Mouse (Mus musculus) forebrain, postnatal 0 days (tissue): ENCODE results near the gene Eif4b. TPM values are rescaled to one million over a fixed set of nuclear protein-coding genes. Genes with fewer than 3 reads are reported as not detected.

Experiments
- ATAC-seq: fragments of 200-750 bp; cut with Nextera tagmentation; 2 replicates; pipeline ENCODE4 v1.8.0; 2017; ENCODE audit warnings: mild to moderate bottlenecking, moderate library complexity
- DNase-seq: peaks from one replicate; pipeline ENCODE4 v3.0.0-alpha.2; 2015
- H3K27ac ChIP-seq: fragments of 300-500 bp; sonication (generic); 2 replicates; pipeline ENCODE4 v1.5.1; 2014; ENCODE audit warnings: low read depth, mild to moderate bottlenecking, antibody characterized with exemption, low read length, moderate library complexity, mixed read lengths
- H3K27me3 ChIP-seq: fragments of 300-500 bp; sonication (generic); 2 replicates; pipeline ENCODE4 v1.6.1; 2014; ENCODE audit warnings: mild to moderate bottlenecking, low read length, mixed read lengths; ENCODE audit not compliant: insufficient read depth
- H3K36me3 ChIP-seq: fragments of 300-500 bp; sonication (generic); 2 replicates; pipeline ENCODE4 v1.6.1; 2014; ENCODE audit warnings: mild to moderate bottlenecking, moderate library complexity; ENCODE audit not compliant: insufficient read depth
- H3K4me1 ChIP-seq: fragments of 300-500 bp; sonication (generic); 2 replicates; pipeline ENCODE4 v1.6.1; 2014; ENCODE audit warnings: antibody characterized with exemption; ENCODE audit not compliant: insufficient read depth
- H3K4me2 ChIP-seq: fragments of 300-500 bp; sonication (generic); 2 replicates; pipeline ENCODE4 v1.6.1; 2014; ENCODE audit warnings: low read depth, mild to moderate bottlenecking, moderate library complexity
- H3K4me3 ChIP-seq: fragments of 300-500 bp; sonication (generic); 2 replicates; pipeline ENCODE4 v1.5.1; 2014; ENCODE audit warnings: low read depth, low read length, mixed read lengths
- H3K9ac ChIP-seq: fragments of 300-500 bp; sonication (generic); 2 replicates; pipeline ENCODE4 v1.6.1; 2014; ENCODE audit warnings: mild to moderate bottlenecking
- H3K9me3 ChIP-seq: fragments of 300-500 bp; sonication (generic); 2 replicates; pipeline ENCODE4 v1.6.1; 2016; ENCODE audit warnings: low read length
- CTCF ChIP-seq: sonication (generic); IDR thresholded peaks from 2 replicates; pipeline ENCODE4 v1.5.1; 2016; ENCODE audit warnings: antibody characterized with exemption, control low read depth, low read depth
- WGBS: fragments of 180-500 bp; shearing (Covaris S2); extraction: QIAGEN DNeasy Blood & Tissue Kit; methylation state at CpG from one replicate; pipeline ENCODE4 v1.1.7; 2014; 5-methylcytosine and 5-hydroxymethylcytosine counted together
- polyA plus RNA-seq: library from polyadenylated mRNA; unstranded; fragments of >200 nt; fragmentation: Nextera tagmentation; extraction: Ambion mirVana; gene quantifications from 2 replicates; pipeline ENCODE4 v1.2.1, GENCODE M21; 2015
- total RNA-seq: library from RNA; depleted of rRNA; stranded (reverse); fragments of >200 nt; gene quantifications from 2 replicates; pipeline ENCODE4 v1.2.3, GENCODE M21; 2014

Gene Eif4b
- total and polyA plus RNA-seq, 2 experiments from 2014 or later: 72.8 to 194 TPM

- H3K9me3 ChIP-seq: no peaks in the 10 kb centered on the region
- no peak overlapping the region for H3K9ac ChIP-seq
- ATAC-seq (peak; percentile 28; the same call in 1 of the 2 replicates), DNase-seq (peak; percentile 83)
- peak; percentile 86 for TF ChIP-seq CTCF
- peaks cover 7% of the 10 kb centered on the region for H3K27me3 ChIP-seq
- H3K36me3 ChIP-seq: no peaks in the 10 kb centered on the region
- 34% methylated on average over 13 of the region's 13 CpGs for WGBS
- no peaks in the 10 kb centered on the region for H3K4me1 ChIP-seq
- H3K27ac ChIP-seq: no peak overlapping the region
- peak overlapping the region; percentile 58 for H3K4me2 ChIP-seq
- peak overlapping the region; percentile 34; the same call in 1 of the 2 replicates for H3K4me3 ChIP-seq
Measured at GRCm38 (mm10) chr15:102107689-102108573, 34.4 kb downstream of the Eif4b start.

GRCm38 (mm10) chr15:102108651-102109525 lies 35.3 kb downstream of the Eif4b start:
- peaks cover 7% of the 10 kb centered on the region for H3K27me3 ChIP-seq
- 0 out of 2 replicates have a peak overlapping the region, but pooled peaks have one; percentile 9 for H3K27ac ChIP-seq
- no peak overlapping the region for H3K9ac ChIP-seq
- no peaks in the 10 kb centered on the region for H3K4me1 ChIP-seq
- ATAC-seq (peak; percentile 60), DNase-seq (peak; percentile 84)
- H3K9me3 ChIP-seq: no peaks in the 10 kb centered on the region
- WGBS: 45% methylated on average over 18 of the region's 18 CpGs
- H3K4me3 ChIP-seq: no peak overlapping the region
- H3K4me2 ChIP-seq: no peak overlapping the region
- peak; percentile 79 for TF ChIP-seq CTCF
- no peaks in the 10 kb centered on the region for H3K36me3 ChIP-seq

- ATAC-seq (no peak), DNase-seq (no peak)
- Histone ChIP-seq H3K4me3 (no peak overlapping the region), H3K4me1 (no peaks in the 10 kb centered on the region), H3K27ac (no peak overlapping the region), H3K27me3 (peaks cover 7% of the 10 kb centered on the region), H3K36me3 (0 out of 2 replicates have a peak, but pooled peaks cover under 1% of the 10 kb centered on the region), H3K9ac (no peak overlapping the region), H3K9me3 (no peaks in the 10 kb centered on the region), H3K4me2 (no peak overlapping the region)
- WGBS: 94% methylated on average over 7 of the region's 7 CpGs
- no peak for TF ChIP-seq CTCF
Measured at GRCm38 (mm10) chr15:102110271-102110670, 36.7 kb downstream of the Eif4b start.

GRCm38 (mm10) chr15:102110701-102111494 lies 37.3 kb downstream of the Eif4b start:
- Histone ChIP-seq H3K4me2 (no peak overlapping the region), H3K27me3 (peaks cover 7% of the 10 kb centered on the region), H3K4me3 (no peak overlapping the region), H3K9me3 (no peaks in the 10 kb centered on the region), H3K27ac (no peak overlapping the region), H3K36me3 (peaks cover 7% of the 10 kb centered on the region; the same call in 1 of the 2 replicates), H3K4me1 (no peaks in the 10 kb centered on the region), H3K9ac (no peak overlapping the region)
- ATAC-seq (no peak), DNase-seq (no peak)
- TF ChIP-seq CTCF: no peak
- 79% methylated on average over 29 of the region's 29 CpGs for WGBS

- H3K36me3 ChIP-seq: peaks cover 11% of the 10 kb centered on the region; the same call in 1 of the 2 replicates
- no peak overlapping the region for H3K4me3 ChIP-seq
- H3K9ac ChIP-seq: no peak overlapping the region
- no peaks in the 10 kb centered on the region for H3K4me1 ChIP-seq
- DNase-seq: no peak
- no peak overlapping the region for H3K27ac ChIP-seq
- H3K27me3 ChIP-seq: peaks cover 7% of the 10 kb centered on the region
- 69% methylated on average over 11 of the region's 11 CpGs for WGBS
- H3K4me2 ChIP-seq: no peak overlapping the region
- ATAC-seq: no peak
- no peak for TF ChIP-seq CTCF
- H3K9me3 ChIP-seq: no peaks in the 10 kb centered on the region
Measured at GRCm38 (mm10) chr15:102111495-102111829, 37.9 kb downstream of the Eif4b start.

- TF ChIP-seq CTCF: no peak
- Histone ChIP-seq H3K4me1 (no peaks in the 10 kb centered on the region), H3K9me3 (no peaks in the 10 kb centered on the region), H3K36me3 (peaks cover 18% of the 10 kb centered on the region), H3K4me2 (no peak overlapping the region), H3K27ac (no peak overlapping the region), H3K9ac (no peak overlapping the region), H3K4me3 (no peak overlapping the region), H3K27me3 (peaks cover 2% of the 10 kb centered on the region)
- 89% methylated on average over 6 of the region's 6 CpGs for WGBS
- ATAC-seq (no peak), DNase-seq (no peak)
Measured at GRCm38 (mm10) chr15:102112181-102112580, 38.6 kb downstream of the Eif4b start.
